Mouse (Mus musculus) brain, embryonic 14.5 days (tissue): ENCODE data around the gene Gm10563. TPM values are rescaled to one million over a fixed set of nuclear protein-coding genes. Genes with fewer than 3 reads are reported as not detected.

Experiments used
- DNase-seq: peaks from one replicate; pipeline ENCODE4 v3.0.0-alpha.2; 2011; ENCODE audit warnings: low read depth
- CTCF ChIP-seq: fragments of 200-500 bp; IDR thresholded peaks from 2 replicates; pipeline ENCODE4 v1.5.1; 2012; ENCODE audit warnings: inconsistent platforms, mild to moderate bottlenecking, moderate library complexity, borderline replicate concordance; ENCODE audit not compliant: insufficient read depth, insufficient read length; ENCODE audit errors: extremely low read depth
- POLR2A ChIP-seq: fragments of 200-500 bp; IDR thresholded peaks from 2 replicates; pipeline ENCODE4 v1.6.1; 2012; ENCODE audit warnings: mild to moderate bottlenecking, inconsistent platforms, borderline replicate concordance; ENCODE audit not compliant: poor library complexity, insufficient read depth, insufficient read length, severe bottlenecking; ENCODE audit errors: extremely low read depth
- polyA plus RNA-seq: library from polyadenylated mRNA; depleted of rRNA; stranded (reverse); fragments of >200 nt; gene quantifications from 2 replicates; pipeline ENCODE4 v1.2.3, GENCODE M21; 2012; rRNA removed

Gm10563 gene
- polyA plus RNA-seq, 1 experiment: not detected

DNA sequence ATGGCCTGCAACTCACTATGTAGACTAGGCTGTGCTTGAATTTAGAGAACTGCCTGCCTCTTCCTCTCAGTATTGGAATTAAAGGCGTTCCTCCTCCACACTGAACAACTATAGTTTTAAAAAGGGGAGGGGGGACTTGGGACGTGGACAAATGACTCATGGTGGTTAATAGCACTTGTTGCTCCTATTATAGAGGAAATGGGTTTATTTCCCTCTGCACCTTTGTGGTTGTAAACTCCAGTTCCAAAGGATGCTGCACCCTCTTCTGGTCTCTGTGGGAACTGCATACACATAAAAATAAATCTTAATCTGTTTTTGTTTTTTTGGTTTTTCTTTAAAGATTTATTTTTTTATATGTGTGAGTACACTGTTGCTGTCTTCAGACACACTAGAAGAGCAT, 77.0 kb downstream of the Gm10563 start:
- peak; percentile 57 for DNase-seq
- no peak for TF ChIP-seq POLR2A
- TF ChIP-seq CTCF: peak; percentile 55; the same call in 1 of the 2 replicates

DNA sequence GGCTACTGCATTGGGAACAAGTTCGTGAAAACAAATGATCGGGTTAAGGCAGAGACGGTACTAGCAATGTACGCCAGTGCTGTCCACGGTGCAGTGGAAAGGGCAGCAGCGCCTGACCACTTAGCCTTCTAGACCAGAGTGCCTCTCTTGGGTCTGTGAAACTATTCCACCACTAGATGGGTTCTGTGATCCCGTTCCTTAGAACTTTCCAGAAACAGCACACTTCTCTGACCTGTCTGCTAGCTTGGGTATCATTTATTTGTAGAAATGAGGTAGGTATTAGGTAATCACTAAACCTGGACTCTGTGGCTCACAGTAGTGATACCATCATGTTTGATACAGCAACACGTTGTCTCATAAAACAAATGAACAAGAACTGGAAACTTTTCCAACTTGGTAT, 78.7 kb downstream of the Gm10563 start:
- TF ChIP-seq CTCF (no peak), POLR2A (no peak)
- no peak for DNase-seq

Other genes starting within 250 kb of the Gm10563 start
- 0.36 and 1.2 TPM in 2 replicates for gene Gabrd, start 247.3 kb downstream of the Gm10563 start, polyA plus RNA-seq
- 4.3 and 5.1 TPM in 2 replicates for gene Cfap74, start 236.2 kb downstream of the Gm10563 start, polyA plus RNA-seq
- 0.23 and 0.39 TPM in 2 replicates for gene Tmem52, start 176.3 kb downstream of the Gm10563 start, polyA plus RNA-seq
- gene Gnb1, start 154.0 kb downstream of the Gm10563 start, polyA plus RNA-seq: 1,050 and 1,071 TPM in 2 replicates
- gene Nadk, start 83.0 kb downstream of the Gm10563 start, polyA plus RNA-seq: 86.2 and 100 TPM in 2 replicates
- 15.0 and 21.8 TPM in 2 replicates for gene Slc35e2, start 44.0 kb downstream of the Gm10563 start, polyA plus RNA-seq
- 32.8 and 52.2 TPM in 2 replicates for gene Cdk11b, start 20.6 kb downstream of the Gm10563 start, polyA plus RNA-seq
- gene Mmp23, start 8.0 kb upstream of the Gm10563 start, polyA plus RNA-seq: 9.8 and 11.0 TPM in 2 replicates
- gene Mib2, start 23.8 kb upstream of the Gm10563 start, polyA plus RNA-seq: 94.1 and 114 TPM in 2 replicates
- 27.0 and 30.3 TPM in 2 replicates for gene Fndc10, start 48.9 kb upstream of the Gm10563 start, polyA plus RNA-seq
- gene Ssu72, start 59.4 kb upstream of the Gm10563 start, polyA plus RNA-seq: 117 and 133 TPM in 2 replicates
- gene Tmem240, start 89.4 kb upstream of the Gm10563 start, polyA plus RNA-seq: 31.1 and 31.4 TPM in 2 replicates
- 103 and 120 TPM in 2 replicates for gene Atad3a, start 115.7 kb upstream of the Gm10563 start, polyA plus RNA-seq
- gene Vwa1, start 129.3 kb upstream of the Gm10563 start, polyA plus RNA-seq: 22.0 and 25.3 TPM in 2 replicates
- 1.4 and 1.5 TPM in 2 replicates for gene Tmem88b, start 140.5 kb upstream of the Gm10563 start, polyA plus RNA-seq
- not detected in 2 replicates for gene Ankrd65, start 145.0 kb upstream of the Gm10563 start, polyA plus RNA-seq
- gene Mrpl20, start 157.5 kb upstream of the Gm10563 start, polyA plus RNA-seq: 94.1 and 117 TPM in 2 replicates
- gene Ccnl2, start 167.1 kb upstream of the Gm10563 start, polyA plus RNA-seq: 161 and 223 TPM in 2 replicates
- 100 and 128 TPM in 2 replicates for gene Aurkaip1, start 185.9 kb upstream of the Gm10563 start, polyA plus RNA-seq
- 39.9 and 42.2 TPM in 2 replicates for gene Mxra8, start 194.3 kb upstream of the Gm10563 start, polyA plus RNA-seq
- gene Dvl1, start 202.0 kb upstream of the Gm10563 start, polyA plus RNA-seq: 139 and 184 TPM in 2 replicates
- gene Tas1r3, start 218.0 kb upstream of the Gm10563 start, polyA plus RNA-seq: 0.77 and 0.83 TPM in 2 replicates
- gene Cptp, start 224.0 kb upstream of the Gm10563 start, polyA plus RNA-seq: 29.0 and 30.0 TPM in 2 replicates
- gene Ints11, start 224.1 kb upstream of the Gm10563 start, polyA plus RNA-seq: 69.1 and 96.2 TPM in 2 replicates
- 75.1 and 115 TPM in 2 replicates for gene Pusl1, start 246.4 kb upstream of the Gm10563 start, polyA plus RNA-seq
- 128 and 130 TPM in 2 replicates for gene Acap3, start 246.4 kb upstream of the Gm10563 start, polyA plus RNA-seq